Mouse (Mus musculus) limb, embryonic 12.5 days (tissue): Measurements from ENCODE around the gene Tm7sf3. TPM values are rescaled to one million over a fixed set of nuclear protein-coding genes. Genes with fewer than 3 reads are reported as not detected.

Experiments used
- ATAC-seq: fragments of 200-750 bp; cut with Nextera tagmentation; 2 replicates; pipeline ENCODE4 v1.8.0; 2017; ENCODE audit warnings: low read depth, moderate TSS enrichment; ENCODE audit not compliant: insufficient number of reproducible peaks, insufficient read depth, low FRiP score, low TSS enrichment
- H3K27ac ChIP-seq: fragments of 300-500 bp; sonication (generic); 2 replicates; pipeline ENCODE4 v1.5.1; 2016; ENCODE audit warnings: mild to moderate bottlenecking, moderate library complexity
- H3K27me3 ChIP-seq: fragments of 300-500 bp; sonication (generic); 2 replicates; pipeline ENCODE4 v1.6.1; 2016; ENCODE audit warnings: mild to moderate bottlenecking, moderate library complexity
- H3K36me3 ChIP-seq: fragments of 300-500 bp; sonication (generic); 2 replicates; pipeline ENCODE4 v1.6.1; 2016; ENCODE audit warnings: mild to moderate bottlenecking, moderate library complexity
- H3K4me1 ChIP-seq: fragments of 300-500 bp; sonication (generic); replicated peaks from 2 replicates; pipeline ENCODE4 v1.6.1; 2016
- H3K4me2 ChIP-seq: fragments of 300-500 bp; sonication (generic); 2 replicates; pipeline ENCODE4 v1.6.1; 2016; ENCODE audit warnings: mild to moderate bottlenecking, moderate library complexity
- H3K4me3 ChIP-seq: fragments of 300-500 bp; sonication (generic); replicated peaks from 2 replicates; pipeline ENCODE4 v1.5.1; 2016; ENCODE audit warnings: mild to moderate bottlenecking
- H3K9ac ChIP-seq: fragments of 300-500 bp; sonication (generic); replicated peaks from 2 replicates; pipeline ENCODE4 v1.6.1; 2016; ENCODE audit warnings: mild to moderate bottlenecking, moderate library complexity
- H3K9me3 ChIP-seq: fragments of 300-500 bp; sonication (generic); 2 replicates; pipeline ENCODE4 v1.6.1; 2016; ENCODE audit warnings: mild to moderate bottlenecking, moderate library complexity
- WGBS: fragments of 180-500 bp; shearing (Covaris S2); methylation state at CpG from one replicate; pipeline ENCODE4 v1.1.7; 2016; 5-methylcytosine and 5-hydroxymethylcytosine counted together
- polyA plus RNA-seq: library from polyadenylated mRNA; unstranded; fragments of >200 nt; fragmentation: Nextera tagmentation; extraction: Ambion mirVana; gene quantifications from 2 replicates; pipeline ENCODE4 v1.2.1, GENCODE M21; 2016

Gene Tm7sf3
- polyA plus RNA-seq, 1 experiment from 2014 or later, result 34.1 TPM

- Histone ChIP-seq H3K27me3 (no peaks in the 10 kb centered on the region), H3K27ac (no peak overlapping the region), H3K4me1 (no peaks in the 10 kb centered on the region), H3K4me3 (no peak overlapping the region), H3K36me3 (no peaks in the 10 kb centered on the region), H3K9me3 (peaks cover 5% of the 10 kb centered on the region; the same call in 1 of the 2 replicates), H3K9ac (no peak overlapping the region), H3K4me2 (no peak overlapping the region)
- WGBS, result 71% methylated on average over 4 of the region's 4 CpGs
- no peak for ATAC-seq
These were observed 31.1 kb upstream of the Tm7sf3 start for GRCm38 (mm10) chr6:146673696-146674095.

- H3K27me3 ChIP-seq, result no peaks in the 10 kb centered on the region
- 81% methylated on average over 5 of the region's 5 CpGs for WGBS
These were observed 29.5 kb upstream of the Tm7sf3 start for GRCm38 (mm10) chr6:146672106-146672505.

GRCm38 (mm10) chr6:146670956-146671855 lies 28.6 kb upstream of the Tm7sf3 start:
- Histone ChIP-seq H3K4me2 (no peak overlapping the region), H3K4me1 (no peaks in the 10 kb centered on the region), H3K9me3 (peaks cover 5% of the 10 kb centered on the region; the same call in 1 of the 2 replicates), H3K9ac (no peak overlapping the region), H3K27me3 (no peaks in the 10 kb centered on the region), H3K36me3 (no peaks in the 10 kb centered on the region), H3K27ac (no peak overlapping the region), H3K4me3 (no peak overlapping the region)
- WGBS, result 91% methylated on average over 15 of the region's 15 CpGs
- ATAC-seq, result no peak

More at GRCm38 (mm10) chr6:146672106-146672505, 29.5 kb upstream of the Tm7sf3 start:
- H3K4me2 ChIP-seq, result no peak overlapping the region
- no peak overlapping the region for H3K27ac ChIP-seq
- no peaks in the 10 kb centered on the region for H3K36me3 ChIP-seq
- no peak overlapping the region for H3K9ac ChIP-seq
- H3K4me1 ChIP-seq, result no peaks in the 10 kb centered on the region
- H3K4me3 ChIP-seq, result no peak overlapping the region
- no peak for ATAC-seq
- H3K9me3 ChIP-seq, result peaks cover 5% of the 10 kb centered on the region; the same call in 1 of the 2 replicates

- peaks cover 5% of the 10 kb centered on the region; the same call in 1 of the 2 replicates for H3K9me3 ChIP-seq
- no peaks in the 10 kb centered on the region for H3K27me3 ChIP-seq
- H3K4me3 ChIP-seq, result no peak overlapping the region
- H3K4me2 ChIP-seq, result no peak overlapping the region
- ATAC-seq, result no peak
- H3K27ac ChIP-seq, result no peak overlapping the region
- H3K9ac ChIP-seq, result no peak overlapping the region
- H3K4me1 ChIP-seq, result no peaks in the 10 kb centered on the region
- no peaks in the 10 kb centered on the region for H3K36me3 ChIP-seq
These were observed 26.0 kb upstream of the Tm7sf3 start for GRCm38 (mm10) chr6:146668606-146669005.

GRCm38 (mm10) chr6:146666811-146667210 lies 24.2 kb upstream of the Tm7sf3 start:
- no peak for ATAC-seq
- H3K27me3 ChIP-seq, result no peaks in the 10 kb centered on the region
- no peaks in the 10 kb centered on the region for H3K4me1 ChIP-seq
- H3K4me2 ChIP-seq, result no peak overlapping the region
- H3K9ac ChIP-seq, result no peak overlapping the region
- no peak overlapping the region for H3K27ac ChIP-seq
- 77% methylated on average over 6 of the region's 6 CpGs for WGBS
- H3K36me3 ChIP-seq, result no peaks in the 10 kb centered on the region
- H3K9me3 ChIP-seq, result peaks cover 5% of the 10 kb centered on the region; the same call in 1 of the 2 replicates
- H3K4me3 ChIP-seq, result no peak overlapping the region

GRCm38 (mm10) chr6:146665408-146665807 lies 22.8 kb upstream of the Tm7sf3 start:
- H3K4me2 ChIP-seq, result no peak overlapping the region
- no peaks in the 10 kb centered on the region for H3K4me1 ChIP-seq
- ATAC-seq, result no peak
- H3K4me3 ChIP-seq, result no peak overlapping the region
- peaks cover 3% of the 10 kb centered on the region; the same call in 1 of the 2 replicates for H3K9me3 ChIP-seq
- WGBS, result 87% methylated on average over 2 of the region's 2 CpGs
- H3K36me3 ChIP-seq, result no peaks in the 10 kb centered on the region
- no peak overlapping the region for H3K9ac ChIP-seq
- H3K27me3 ChIP-seq, result no peaks in the 10 kb centered on the region
- H3K27ac ChIP-seq, result no peak overlapping the region

- ATAC-seq, result no peak
- H3K9me3 ChIP-seq, result no peaks in the 10 kb centered on the region
- no peaks in the 10 kb centered on the region for H3K36me3 ChIP-seq
- H3K27me3 ChIP-seq, result no peaks in the 10 kb centered on the region
- 88% methylated on average over 5 of the region's 5 CpGs for WGBS
- H3K9ac ChIP-seq, result no peak overlapping the region
- H3K4me1 ChIP-seq, result no peaks in the 10 kb centered on the region
- no peak overlapping the region for H3K27ac ChIP-seq
- no peak overlapping the region for H3K4me3 ChIP-seq
- no peak overlapping the region for H3K4me2 ChIP-seq
These were observed 22.3 kb upstream of the Tm7sf3 start for GRCm38 (mm10) chr6:146664917-146665316.

- Histone ChIP-seq H3K4me1 (no peaks in the 10 kb centered on the region), H3K27me3 (no peaks in the 10 kb centered on the region), H3K9me3 (no peaks in the 10 kb centered on the region), H3K27ac (no peak overlapping the region), H3K36me3 (no peaks in the 10 kb centered on the region), H3K4me2 (no peak overlapping the region), H3K4me3 (no peak overlapping the region), H3K9ac (no peak overlapping the region)
- no peak for ATAC-seq
- 81% methylated on average over 5 of the region's 5 CpGs for WGBS
These were observed 21.5 kb upstream of the Tm7sf3 start for GRCm38 (mm10) chr6:146664116-146664515.

GRCm38 (mm10) chr6:146662679-146663078 lies 20.1 kb upstream of the Tm7sf3 start:
- Histone ChIP-seq H3K4me2 (no peak overlapping the region), H3K9me3 (no peaks in the 10 kb centered on the region), H3K9ac (no peak overlapping the region), H3K4me1 (no peaks in the 10 kb centered on the region), H3K27me3 (no peaks in the 10 kb centered on the region), H3K27ac (no peak overlapping the region), H3K4me3 (no peak overlapping the region), H3K36me3 (no peaks in the 10 kb centered on the region)
- no peak for ATAC-seq
- 28% methylated on average over 5 of the region's 5 CpGs for WGBS

- no peak overlapping the region for H3K9ac ChIP-seq
- no peak overlapping the region for H3K27ac ChIP-seq
- H3K4me1 ChIP-seq, result no peaks in the 10 kb centered on the region
- 80% methylated on average over 5 of the region's 5 CpGs for WGBS
- H3K27me3 ChIP-seq, result no peaks in the 10 kb centered on the region
- no peak overlapping the region for H3K4me3 ChIP-seq
- no peaks in the 10 kb centered on the region for H3K36me3 ChIP-seq
- H3K9me3 ChIP-seq, result no peaks in the 10 kb centered on the region
- H3K4me2 ChIP-seq, result no peak overlapping the region
- no peak for ATAC-seq
These were observed 19.0 kb upstream of the Tm7sf3 start for GRCm38 (mm10) chr6:146661655-146662054.

GRCm38 (mm10) chr6:146660591-146660990 lies 18.0 kb upstream of the Tm7sf3 start:
- H3K4me1 ChIP-seq, result no peaks in the 10 kb centered on the region
- ATAC-seq, result no peak
- no peak overlapping the region for H3K4me3 ChIP-seq
- H3K27me3 ChIP-seq, result no peaks in the 10 kb centered on the region
- no peak overlapping the region for H3K4me2 ChIP-seq
- H3K36me3 ChIP-seq, result no peaks in the 10 kb centered on the region
- H3K27ac ChIP-seq, result no peak overlapping the region
- H3K9ac ChIP-seq, result no peak overlapping the region
- 71% methylated on average over 2 of the region's 2 CpGs for WGBS
- no peaks in the 10 kb centered on the region for H3K9me3 ChIP-seq
